Mouse (Mus musculus) liver, embryonic 15.5 days (tissue): Measurements from ENCODE around the gene Gm7075. TPM values are rescaled to one million over a fixed set of nuclear protein-coding genes. Genes with fewer than 3 reads are reported as not detected.
"Not testable (repeated sequence)": the region's sequence is repeated elsewhere in the genome, so short reads cannot be mapped to it uniquely, and the experiment has no call there.

Source experiments
- ATAC-seq: fragments of 200-750 bp; cut with Nextera tagmentation; 2 replicates; pipeline ENCODE4 v1.8.0; 2017; ENCODE audit warnings: moderate number of reproducible peaks, mild to moderate bottlenecking, moderate library complexity; ENCODE audit not compliant: insufficient read depth
- H3K27ac ChIP-seq: fragments of 300-500 bp; sonication (generic); replicated peaks from 2 replicates; pipeline ENCODE4 v1.5.1; 2015; ENCODE audit warnings: mild to moderate bottlenecking, inconsistent platforms
- H3K27me3 ChIP-seq: fragments of 300-500 bp; sonication (generic); 2 replicates; pipeline ENCODE4 v1.6.1; 2015; ENCODE audit warnings: mild to moderate bottlenecking, inconsistent platforms
- H3K36me3 ChIP-seq: fragments of 300-500 bp; sonication (generic); replicated peaks from 2 replicates; pipeline ENCODE4 v1.6.1; 2015; ENCODE audit warnings: moderate library complexity, mild to moderate bottlenecking, inconsistent platforms
- H3K4me1 ChIP-seq: fragments of 300-500 bp; sonication (generic); replicated peaks from 2 replicates; pipeline ENCODE4 v1.6.1; 2015; ENCODE audit warnings: inconsistent platforms
- H3K4me2 ChIP-seq: fragments of 300-500 bp; sonication (generic); 2 replicates; pipeline ENCODE4 v1.6.1; 2015; ENCODE audit warnings: moderate library complexity, mild to moderate bottlenecking, inconsistent platforms
- H3K4me3 ChIP-seq: fragments of 300-500 bp; sonication (generic); replicated peaks from 2 replicates; pipeline ENCODE4 v1.5.1; 2015; ENCODE audit warnings: mild to moderate bottlenecking, inconsistent platforms
- H3K9ac ChIP-seq: fragments of 300-500 bp; sonication (generic); 2 replicates; pipeline ENCODE4 v1.6.1; 2015; ENCODE audit warnings: moderate library complexity, mild to moderate bottlenecking, inconsistent platforms
- H3K9me3 ChIP-seq: fragments of 300-500 bp; sonication (generic); replicated peaks from 2 replicates; pipeline ENCODE4 v1.6.1; 2016; ENCODE audit warnings: inconsistent platforms
- WGBS: fragments of 180-500 bp; shearing (Covaris S2); methylation state at CpG from one replicate; pipeline ENCODE4 v1.1.7; 2015; ENCODE audit warnings: mixed read lengths; ENCODE audit not compliant: insufficient replicate concordance; 5-methylcytosine and 5-hydroxymethylcytosine counted together
- polyA plus RNA-seq: library from polyadenylated mRNA; unstranded; fragments of >200 nt; fragmentation: Nextera tagmentation; extraction: Ambion mirVana; gene quantifications from 2 replicates; pipeline ENCODE4 v1.2.1, GENCODE M21; 2015

Gm7075 gene
- polyA plus RNA-seq, 1 experiment from 2014 or later, result not detected

DNA sequence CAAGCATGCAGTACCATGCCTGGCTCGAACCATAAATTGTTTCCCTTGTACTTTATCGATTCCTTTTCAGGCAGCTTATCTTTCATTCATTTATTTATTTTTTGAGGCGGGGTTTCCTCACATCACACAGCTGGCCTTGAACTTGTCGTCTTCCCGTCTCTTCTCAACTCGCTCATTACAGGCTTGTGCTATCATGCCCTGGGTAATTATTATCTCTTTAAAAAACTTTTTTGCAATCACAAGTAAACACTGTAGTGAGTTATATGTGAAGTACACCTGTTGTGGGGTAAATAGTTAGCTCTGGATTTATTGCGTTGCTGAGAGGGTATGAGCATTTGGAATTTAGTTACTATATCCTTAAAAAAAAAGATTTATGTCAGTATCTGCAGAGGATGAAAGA, 6.3 kb downstream of the Gm7075 start:
- no peak overlapping the region for H3K4me3 ChIP-seq
- no peak for ATAC-seq
- H3K4me1 ChIP-seq, result peaks cover 28% of the 10 kb centered on the region
- H3K9ac ChIP-seq, result no peak overlapping the region
- no peaks in the 10 kb centered on the region for H3K27me3 ChIP-seq
- 45% methylated on average over 7 of the region's 7 CpGs for WGBS
- H3K27ac ChIP-seq, result no peak overlapping the region
- no peaks in the 10 kb centered on the region for H3K9me3 ChIP-seq
- 0 out of 2 replicates have a peak overlapping the region, but pooled peaks have one; percentile 16 for H3K4me2 ChIP-seq
- H3K36me3 ChIP-seq, result no peaks in the 10 kb centered on the region

DNA sequence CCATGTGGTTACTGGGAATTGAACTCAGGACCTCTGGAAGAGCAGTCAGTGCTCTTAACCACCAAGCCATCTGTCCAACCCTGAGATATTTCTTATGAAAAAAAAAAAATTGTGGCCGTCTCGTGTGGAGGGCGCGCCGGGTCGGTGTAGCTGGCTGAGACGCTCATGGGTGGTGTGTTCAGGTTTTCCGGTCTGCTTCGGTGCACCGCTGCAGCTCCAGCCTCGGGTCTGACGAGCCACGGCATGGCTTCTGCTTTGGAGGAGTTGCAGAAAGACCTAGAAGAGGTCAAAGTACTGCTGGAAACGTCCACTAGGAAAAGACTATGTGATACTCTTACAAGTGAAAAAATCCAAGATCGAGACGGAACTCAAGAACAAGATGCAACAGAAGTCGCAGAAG, 8.8 kb downstream of the Gm7075 start:
- Histone ChIP-seq H3K9me3 (no peaks in the 10 kb centered on the region), H3K9ac (no peak overlapping the region), H3K27ac (no peak overlapping the region), H3K4me2 (no peak overlapping the region), H3K36me3 (no peaks in the 10 kb centered on the region), H3K27me3 (no peaks in the 10 kb centered on the region), H3K4me3 (no peak overlapping the region), H3K4me1 (peaks cover 37% of the 10 kb centered on the region)
- 82% methylated on average over 17 of the region's 17 CpGs for WGBS
- ATAC-seq, result no peak

GRCm38 (mm10) chr10:63411674-63412073, 9.9 kb downstream of the Gm7075 start:
- 49% methylated on average over 7 of the region's 7 CpGs for WGBS
- H3K36me3 ChIP-seq, result not testable (repeated sequence)

GRCm38 (mm10) chr10:63410162-63410956, 11.2 kb downstream of the Gm7075 start:
- Histone ChIP-seq H3K4me3 (no peak overlapping the region), H3K36me3 (no peaks in the 10 kb centered on the region), H3K9ac (no peak overlapping the region), H3K27ac (no peak overlapping the region), H3K4me1 (peaks cover 23% of the 10 kb centered on the region; the same call in 1 of the 2 replicates), H3K9me3 (no peaks in the 10 kb centered on the region), H3K27me3 (no peaks in the 10 kb centered on the region), H3K4me2 (peak overlapping the region; percentile 11)
- ATAC-seq, result peak; percentile 54; the same call in 1 of the 2 replicates
- WGBS, result 48% methylated on average over 16 of the region's 16 CpGs

More at GRCm38 (mm10) chr10:63411674-63412073, 9.9 kb downstream of the Gm7075 start:
- H3K4me2 ChIP-seq, ATAC-seq, H3K27me3 ChIP-seq, H3K27ac ChIP-seq, H3K9me3 ChIP-seq, H3K4me3 ChIP-seq, H3K9ac ChIP-seq: not testable (repeated sequence)
- peaks cover 30% of the 10 kb centered on the region for H3K4me1 ChIP-seq

DNA sequence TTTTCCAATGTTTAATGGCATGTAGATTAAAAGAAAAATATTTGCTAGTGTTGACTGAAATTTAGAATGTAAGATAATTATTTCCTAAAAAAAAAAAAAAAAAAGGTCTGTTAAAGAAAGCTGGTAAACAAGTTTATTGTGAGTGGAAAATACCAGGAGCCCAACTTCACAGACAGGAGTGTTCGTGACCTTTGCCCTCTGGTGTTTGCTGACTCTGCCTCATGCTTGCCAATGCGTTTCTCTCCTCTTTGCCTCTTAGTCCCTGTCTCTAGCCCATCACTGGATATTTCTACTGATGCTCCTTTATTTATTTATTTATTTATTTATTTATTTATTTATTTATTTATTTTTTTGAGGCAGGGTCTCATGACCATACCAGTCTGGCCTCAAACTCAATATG, 18.0 kb downstream of the Gm7075 start:
- 53% methylated on average over 2 of the region's 2 CpGs for WGBS
- Histone ChIP-seq H3K27ac (0 out of 2 replicates have a peak overlapping the region, but pooled peaks have one; percentile 38), H3K9me3 (no peaks in the 10 kb centered on the region), H3K27me3 (no peaks in the 10 kb centered on the region), H3K4me1 (peaks cover 5% of the 10 kb centered on the region; the same call in 1 of the 2 replicates), H3K4me2 (no peak overlapping the region), H3K36me3 (no peaks in the 10 kb centered on the region), H3K9ac (no peak overlapping the region), H3K4me3 (no peak overlapping the region)
- no peak for ATAC-seq

GRCm38 (mm10) chr10:63402731-63403504, 18.7 kb downstream of the Gm7075 start:
- ATAC-seq, result no peak

DNA sequence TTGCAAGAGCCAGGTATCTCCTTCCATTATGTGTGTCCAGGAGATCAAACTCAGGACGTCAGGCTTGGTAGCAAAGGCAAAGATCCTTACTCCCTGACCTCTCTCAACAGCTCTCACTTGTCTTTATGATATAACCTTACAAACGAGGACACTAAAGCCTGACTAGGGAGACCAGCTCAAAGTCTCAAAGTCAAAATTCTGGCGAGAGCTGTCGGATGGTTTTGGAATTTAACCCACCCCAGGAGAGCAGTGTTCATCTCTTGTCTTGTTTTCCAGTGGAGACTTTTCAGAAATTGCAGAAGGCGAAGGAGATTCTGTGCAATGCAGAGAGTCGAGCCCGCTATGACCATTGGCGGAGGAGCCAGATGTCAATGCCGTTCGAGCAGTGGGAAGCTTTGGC, 24.6 kb downstream of the Gm7075 start:
- 75% methylated on average over 10 of the region's 10 CpGs for WGBS
- Histone ChIP-seq H3K27me3 (no peaks in the 10 kb centered on the region), H3K36me3 (no peaks in the 10 kb centered on the region), H3K4me2 (no peak overlapping the region), H3K4me1 (no peaks in the 10 kb centered on the region), H3K27ac (no peak overlapping the region), H3K4me3 (no peak overlapping the region), H3K9ac (no peak overlapping the region), H3K9me3 (no peaks in the 10 kb centered on the region)
- ATAC-seq, result no peak

More at GRCm38 (mm10) chr10:63402731-63403504, 18.7 kb downstream of the Gm7075 start:
- peaks cover 5% of the 10 kb centered on the region; the same call in 1 of the 2 replicates for H3K4me1 ChIP-seq
- no peaks in the 10 kb centered on the region for H3K9me3 ChIP-seq
- H3K9ac ChIP-seq, result no peak overlapping the region
- no peaks in the 10 kb centered on the region for H3K36me3 ChIP-seq
- H3K27me3 ChIP-seq, result no peaks in the 10 kb centered on the region
- no peak overlapping the region for H3K4me3 ChIP-seq
- peak overlapping the region; percentile 38 for H3K27ac ChIP-seq
- 69% methylated on average over 5 of the region's 5 CpGs for WGBS
- H3K4me2 ChIP-seq, result no peak overlapping the region

DNA sequence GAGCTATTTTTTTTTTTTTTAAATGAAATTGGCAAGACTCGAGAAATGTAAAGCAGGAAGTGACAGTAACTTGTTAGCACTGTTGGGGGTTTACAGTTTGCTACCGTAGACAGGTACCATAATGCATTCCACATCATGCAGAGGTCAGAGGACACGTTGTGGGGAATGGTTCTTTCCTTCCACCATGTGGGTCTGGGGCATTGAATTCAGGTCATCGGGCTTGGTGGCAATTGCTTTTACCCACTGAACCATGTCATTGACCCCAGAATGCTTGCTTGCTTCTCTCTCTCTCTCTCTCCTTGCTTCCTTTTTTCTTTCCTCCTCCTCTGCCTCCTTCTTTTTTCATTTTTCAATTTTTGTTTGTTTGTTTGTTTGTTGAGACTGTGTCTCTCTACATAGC, 32.6 kb downstream of the Gm7075 start:
- H3K4me2 ChIP-seq, result no peak overlapping the region
- no peaks in the 10 kb centered on the region for H3K36me3 ChIP-seq
- ATAC-seq, result no peak
- no peak overlapping the region for H3K27ac ChIP-seq
- no peaks in the 10 kb centered on the region for H3K9me3 ChIP-seq
- no peaks in the 10 kb centered on the region for H3K27me3 ChIP-seq
- peaks cover 6% of the 10 kb centered on the region; the same call in 1 of the 2 replicates for H3K4me1 ChIP-seq
- 53% methylated on average over 4 of the region's 4 CpGs for WGBS
- H3K9ac ChIP-seq, result no peak overlapping the region
- H3K4me3 ChIP-seq, result no peak overlapping the region

DNA sequence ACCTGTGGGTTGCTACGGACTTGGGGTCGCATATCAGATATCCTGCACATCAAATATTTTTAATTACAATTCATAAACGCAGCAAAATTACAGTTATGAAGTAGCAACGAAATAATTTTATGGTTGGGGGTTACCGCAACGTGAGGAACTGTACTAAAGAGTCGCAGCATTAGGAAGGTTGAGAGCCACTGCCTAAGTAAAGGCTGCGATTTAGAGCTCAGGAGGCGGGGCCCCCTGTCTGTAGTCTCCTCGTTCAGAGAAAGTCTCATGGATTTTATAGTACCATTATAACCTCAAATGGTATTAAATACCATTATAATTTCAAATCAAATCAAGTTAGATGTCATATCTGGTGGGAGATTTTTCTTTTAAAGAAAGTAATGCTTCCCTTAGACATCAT, 34.6 kb downstream of the Gm7075 start:
- ATAC-seq, result no peak
- Histone ChIP-seq H3K4me3 (peak overlapping the region; percentile 67), H3K9ac (peak overlapping the region; percentile 62), H3K9me3 (no peaks in the 10 kb centered on the region), H3K27ac (peak overlapping the region; percentile 79), H3K36me3 (no peaks in the 10 kb centered on the region), H3K4me2 (peak overlapping the region; percentile 80), H3K27me3 (no peaks in the 10 kb centered on the region), H3K4me1 (peaks cover 10% of the 10 kb centered on the region)
- 2% methylated on average over 10 of the region's 10 CpGs for WGBS

- H3K9me3 ChIP-seq, result no peaks in the 10 kb centered on the region
- WGBS, result under 1% methylated on average over 19 of the region's 19 CpGs
These were observed 35.1 kb downstream of the Gm7075 start for GRCm38 (mm10) chr10:63386444-63386843.

GRCm38 (mm10) chr10:63385897-63386296, 35.7 kb downstream of the Gm7075 start:
- H3K9me3 ChIP-seq, H3K27me3 ChIP-seq, H3K36me3 ChIP-seq, ATAC-seq: not testable (repeated sequence)
- H3K4me1 ChIP-seq, result peaks cover 20% of the 10 kb centered on the region
- peak overlapping the region; percentile 62; the same call in 1 of the 2 replicates for H3K9ac ChIP-seq
- WGBS, result 14% methylated on average over 5 of the region's 5 CpGs
- peak overlapping the region; percentile 67 for H3K4me3 ChIP-seq
- peak overlapping the region; percentile 80 for H3K4me2 ChIP-seq
- peak overlapping the region; percentile 79 for H3K27ac ChIP-seq

More at GRCm38 (mm10) chr10:63386444-63386843, 35.1 kb downstream of the Gm7075 start:
- peak overlapping the region; percentile 79 for H3K27ac ChIP-seq
- no peaks in the 10 kb centered on the region for H3K27me3 ChIP-seq
- peak; percentile 78 for ATAC-seq
- H3K36me3 ChIP-seq, result no peaks in the 10 kb centered on the region
- H3K4me1 ChIP-seq, result peaks cover 16% of the 10 kb centered on the region
- peak overlapping the region; percentile 62 for H3K9ac ChIP-seq
- peak overlapping the region; percentile 80 for H3K4me2 ChIP-seq
- H3K4me3 ChIP-seq, result peak overlapping the region; percentile 67
